ENCODE assay signal across 17 mouse cellular contexts in genomic region chr9:61283311-61283710, GRCm38 (mm10).
A peak's percentile ranks its signal among the peaks of the same experiment; 100 is the strongest.
DNase-seq lines count a peak whose midpoint lies in the region; ATAC-seq and TF ChIP-seq lines count a peak whose summit lies in the region.
"Had no signal": no experiment of that assay in that cellular context is flagged by ENCODE, and none has a peak within 500 bp of the region (broad histone marks: within the 10 kb centered on the region; RNA-seq: fewer than 3 reads in every experiment).

No protein-coding gene starts in this region.

- peaks cover 12% of the 10 kb centered on the region; the same call in 1 of the 2 replicates for H3K9me3 ChIP-seq in hindbrain, embryonic 10.5 days
- no peaks in the 10 kb centered on the region for H3K9me3 ChIP-seq in hindbrain, postnatal 0 days (ENCODE audit: low read length)
- H3K9me3 ChIP-seq in intestine, postnatal 0 days (ENCODE audit: control insufficient read depth), result no peaks in the 10 kb centered on the region
- H3K9me3 ChIP-seq: intestine, embryonic 15.5 days had no signal

- no peak overlapping the region for H3K4me2 ChIP-seq in hindbrain, postnatal 0 days (ENCODE audit: low read depth, low read length)
- H3K4me2 ChIP-seq in intestine, postnatal 0 days (replicated peaks; ENCODE audit: low read depth), result no peak overlapping the region
- H3K4me2 ChIP-seq: heart, embryonic 13.5 days; hindbrain, embryonic 13.5 days; intestine, embryonic 15.5 days had no signal

- H3K27me3 ChIP-seq in hindbrain, embryonic 10.5 days (ENCODE audit: insufficient read depth, poor library complexity, severe bottlenecking), result peaks cover 70% of the 10 kb centered on the region
- no peaks in the 10 kb centered on the region; the same call in 1 of the 2 replicates for H3K27me3 ChIP-seq in hindbrain, postnatal 0 days (ENCODE audit: insufficient read depth, low read length)
- no peaks in the 10 kb centered on the region for H3K27me3 ChIP-seq in intestine, postnatal 0 days (replicated peaks; ENCODE audit: control insufficient read depth, insufficient read depth, low read length)
- H3K27me3 ChIP-seq: CH12.LX had no signal

- H3K9ac ChIP-seq in hindbrain, postnatal 0 days (replicated peaks; ENCODE audit: low read length), result no peak overlapping the region
- no peak overlapping the region for H3K9ac ChIP-seq in intestine, postnatal 0 days (ENCODE audit: low read depth, low read length)
- H3K9ac ChIP-seq: heart, embryonic 13.5 days; hindbrain, embryonic 13.5 days; intestine, embryonic 15.5 days had no signal

- H3K4me3 ChIP-seq in hindbrain, embryonic 10.5 days, result no peak overlapping the region
- no peak overlapping the region for H3K4me3 ChIP-seq in hindbrain, postnatal 0 days (ENCODE audit: low read length)
- no peak overlapping the region for H3K4me3 ChIP-seq in intestine, postnatal 0 days (ENCODE audit: low read depth, low read length)
- H3K4me3 ChIP-seq: heart, embryonic 13.5 days; hindbrain, embryonic 13.5 days; intestine, embryonic 15.5 days had no signal

- 0 out of 2 replicates have a peak overlapping the region, but pooled peaks have one; percentile 35 for H3K27ac ChIP-seq in hindbrain, embryonic 10.5 days
- H3K27ac ChIP-seq in hindbrain, postnatal 0 days, result no peak overlapping the region
- no peak overlapping the region for H3K27ac ChIP-seq in intestine, postnatal 0 days (ENCODE audit: low read depth, low read length)
- H3K27ac ChIP-seq: heart, embryonic 13.5 days; hindbrain, embryonic 13.5 days; intestine, embryonic 15.5 days had no signal

- H3K36me3 ChIP-seq in hindbrain, embryonic 10.5 days, result no peaks in the 10 kb centered on the region
- H3K36me3 ChIP-seq in hindbrain, postnatal 0 days (ENCODE audit: insufficient read depth, low read length), result no peaks in the 10 kb centered on the region
- no peaks in the 10 kb centered on the region for H3K36me3 ChIP-seq in intestine, postnatal 0 days (ENCODE audit: control insufficient read depth, insufficient read depth)
- H3K36me3 ChIP-seq: heart, embryonic 13.5 days; hindbrain, embryonic 13.5 days; intestine, embryonic 15.5 days had no signal

- WGBS in hindbrain, embryonic 10.5 days, result 77% methylated on average over 5 of the region's 5 CpGs
- WGBS in hindbrain, postnatal 0 days, result 94% methylated on average over 5 of the region's 5 CpGs
- WGBS in intestine, postnatal 0 days, result 78% methylated on average over 5 of the region's 5 CpGs

- no peak for TF ChIP-seq CTCF in hindbrain, postnatal 0 days (IDR thresholded peaks at IDR 0.05; ENCODE audit: low read depth)
- no peak for TF ChIP-seq CTCF in intestine, postnatal 0 days (IDR thresholded peaks at IDR 0.05; ENCODE audit: low read depth)

- H3K4me1 ChIP-seq in hindbrain, embryonic 10.5 days (replicated peaks), result peaks cover 49% of the 10 kb centered on the region
- peaks cover 21% of the 10 kb centered on the region for H3K4me1 ChIP-seq in hindbrain, postnatal 0 days (ENCODE audit: insufficient read depth, low read length)
- no peaks in the 10 kb centered on the region for H3K4me1 ChIP-seq in intestine, postnatal 0 days (replicated peaks; ENCODE audit: control insufficient read depth, insufficient read depth, low read length)

- DNase-seq in hindbrain, embryonic 10.5 days (ENCODE audit: low spot score), result no peak
- no peak for DNase-seq in hindbrain, postnatal 0 days (ENCODE audit: low spot score)
- peak; percentile 45 for DNase-seq in 3134 (ENCODE audit: extremely low read depth, insufficient read length, low spot score)
- peak; percentile 58 for DNase-seq in 3T3-L1 (ENCODE audit: low read depth, low spot score)
- peak; percentile 90 for DNase-seq in fat pad, adult 2 months (ENCODE audit: extremely low read depth, low read depth, low spot score)
- DNase-seq: adrenal gland, adult 8-10 months; adrenal gland, postnatal 36 days; cerebellum, postnatal 10 days; gastrocnemius, postnatal 36 days; heart, postnatal 4 days; kidney, adult 2 months had no signal

- ATAC-seq in hindbrain, postnatal 0 days, result no peak
- no peak for ATAC-seq in intestine, postnatal 0 days
- ATAC-seq: forebrain, embryonic 14.5 days; intestine, embryonic 15.5 days had no signal

Comparison
In these comparisons a context has a peak if more than half of its experiments do, and no peak if none do; other contexts are left out.
1. DNase-seq: peak in 3134 (single experiment), 3T3-L1 (single experiment) and fat pad, adult 2 months (single experiment); none in hindbrain, embryonic 10.5 days (single experiment) and hindbrain, postnatal 0 days (single experiment).